Mouse (Mus musculus) CH12.LX (cell line): ENCODE measurements around the gene Syt8. TPM values are rescaled to one million over a fixed set of nuclear protein-coding genes. Genes with fewer than 3 reads are reported as not detected.
A peak's percentile ranks its signal among the peaks of the same experiment; 100 is the strongest.

ENCODE experiments used
- DNase-seq: peaks from one replicate; pipeline ENCODE4 v3.0.0-alpha.2; 2013; ENCODE audit errors: extremely low read depth
- H3K27ac ChIP-seq: 2 replicates; pipeline ENCODE4 v1.5.1; 2012; ENCODE audit warnings: low read depth, mild to moderate bottlenecking, control low read depth, moderate library complexity; ENCODE audit not compliant: insufficient read depth
- H3K27me3 ChIP-seq: replicated peaks from 2 replicates; pipeline ENCODE3; 2012; ENCODE audit warnings: inconsistent platforms
- H3K36me3 ChIP-seq, 2 experiments: replicated peaks in 1 of 2; 2 replicates each; pipeline versions ENCODE3 to v1.6.1; 2012; ENCODE audit warnings: inconsistent platforms in 1 of 2, low read length in 1 of 2, mild to moderate bottlenecking in 1 of 2, mixed read lengths in 1 of 2, moderate library complexity in 1 of 2; ENCODE audit not compliant: control insufficient read depth in 1 of 2, insufficient read depth in 1 of 2
- H3K4me1 ChIP-seq, 2 experiments: 2 replicates each; pipeline ENCODE4 v1.6.1; 2012; ENCODE audit warnings: inconsistent platforms in 1 of 2, moderate library complexity in 1 of 2; ENCODE audit not compliant: insufficient read depth in 2 of 2, control insufficient read depth in 1 of 2
- H3K4me2 ChIP-seq: 2 replicates; pipeline ENCODE4 v1.6.1; 2012; ENCODE audit warnings: low read depth, mild to moderate bottlenecking, control low read depth; ENCODE audit not compliant: poor library complexity, insufficient read depth, severe bottlenecking
- H3K4me3 ChIP-seq, 3 experiments: fragments of 150-350 bp in 1 of 3; sonication (generic) in 1 of 3; replicated peaks in 1 of 3; 2 replicates each; pipeline versions ENCODE3 to v1.5.1; 2011 to 2012; ENCODE audit warnings: low read depth in 2 of 3, low read length in 2 of 3, mild to moderate bottlenecking in 2 of 3, moderate library complexity in 2 of 3, control low read depth in 1 of 3, improper control_type of control experiment in 1 of 3, inconsistent platforms in 1 of 3, mixed read lengths in 1 of 3; ENCODE audit not compliant: poor library complexity in 1 of 3
- H3K79me2 ChIP-seq: replicated peaks from 2 replicates; pipeline ENCODE4 v1.6.1; 2012; ENCODE audit warnings: mild to moderate bottlenecking, moderate library complexity; ENCODE audit not compliant: control insufficient read depth, poor library complexity, insufficient read depth, severe bottlenecking; ENCODE audit errors: extremely low read depth
- H3K9ac ChIP-seq: 2 replicates; pipeline ENCODE4 v1.6.1; 2012; ENCODE audit warnings: low read depth, mild to moderate bottlenecking, control low read depth, moderate library complexity; ENCODE audit not compliant: insufficient read depth
- H3K9me3 ChIP-seq: replicated peaks from 2 replicates; pipeline ENCODE3; 2012; ENCODE audit warnings: low read length, inconsistent platforms, mixed read lengths
- BHLHE40 ChIP-seq: IDR thresholded peaks from 2 replicates; pipeline ENCODE4 v1.6.1; 2011; ENCODE audit warnings: mild to moderate bottlenecking, low read depth, low read length, improper control_type of control experiment
- CHD2 ChIP-seq: IDR thresholded peaks from 2 replicates; pipeline ENCODE4 v1.6.1; 2011; ENCODE audit warnings: low read length, improper control_type of control experiment
- E2F4 ChIP-seq: IDR thresholded peaks from 2 replicates; pipeline ENCODE4 v1.6.1; 2011; ENCODE audit warnings: low read depth, low read length, improper control_type of control experiment; ENCODE audit not compliant: insufficient replicate concordance
- ETS1 ChIP-seq: conservative IDR thresholded peaks from 2 replicates; pipeline ENCODE4 v1.6.1; 2012; ENCODE audit warnings: low read depth, mild to moderate bottlenecking, inconsistent platforms, low read length, improper control_type of control experiment, moderate library complexity
- GABPA ChIP-seq: IDR thresholded peaks from 2 replicates; pipeline ENCODE4 v1.6.1; 2012; ENCODE audit warnings: low read depth, low read length, improper control_type of control experiment, inconsistent platforms; ENCODE audit not compliant: insufficient replicate concordance
- HCFC1 ChIP-seq: IDR thresholded peaks from 2 replicates; pipeline ENCODE4 v1.6.1; 2012; ENCODE audit warnings: low read depth, mild to moderate bottlenecking, inconsistent platforms, low read length, improper control_type of control experiment
- IRF4 ChIP-seq: IDR thresholded peaks from 2 replicates; pipeline ENCODE4 v1.6.1; 2014; ENCODE audit warnings: low read depth, mild to moderate bottlenecking, inconsistent platforms, low read length, improper control_type of control experiment
- JUN ChIP-seq: IDR thresholded peaks from 2 replicates; pipeline ENCODE4 v1.6.1; 2011; ENCODE audit warnings: low read depth, mild to moderate bottlenecking, low read length, improper control_type of control experiment, moderate library complexity; ENCODE audit not compliant: insufficient read depth
- JUND ChIP-seq: conservative IDR thresholded peaks from 2 replicates; pipeline ENCODE4 v1.6.1; 2011; ENCODE audit warnings: low read depth, low read length, improper control_type of control experiment
- KAT2A ChIP-seq: IDR thresholded peaks from 2 replicates; pipeline ENCODE4 v1.6.1; 2012; ENCODE audit warnings: low read length, improper control_type of control experiment, inconsistent platforms; ENCODE audit not compliant: insufficient replicate concordance
- MXI1 ChIP-seq: IDR thresholded peaks from 2 replicates; pipeline ENCODE4 v1.6.1; 2011; ENCODE audit warnings: mild to moderate bottlenecking, low read depth, low read length, improper control_type of control experiment
- NELFE ChIP-seq: IDR thresholded peaks from 2 replicates; pipeline ENCODE4 v1.6.1; 2011; ENCODE audit warnings: low read depth, low read length, improper control_type of control experiment
- PAX5 ChIP-seq: IDR thresholded peaks from 2 replicates; pipeline ENCODE4 v1.6.1; 2012; ENCODE audit warnings: low read length, inconsistent platforms, mixed read lengths
- POLR2A ChIP-seq: IDR thresholded peaks from 2 replicates; pipeline ENCODE4 v1.6.1; 2011; ENCODE audit warnings: low read depth, mild to moderate bottlenecking, improper control_type of control experiment, low read length
- RAD21 ChIP-seq: IDR thresholded peaks from 2 replicates; pipeline ENCODE4 v1.6.1; 2011; ENCODE audit warnings: low read depth, mild to moderate bottlenecking, low read length, improper control_type of control experiment, moderate library complexity
- RCOR1 ChIP-seq: conservative IDR thresholded peaks from 2 replicates; pipeline ENCODE4 v1.6.1; 2012; ENCODE audit warnings: low read depth, mild to moderate bottlenecking, inconsistent platforms, low read length, improper control_type of control experiment
- SMC3 ChIP-seq: IDR thresholded peaks from 2 replicates; pipeline ENCODE4 v1.6.1; 2011; ENCODE audit warnings: low read depth, low read length, improper control_type of control experiment
- TBP ChIP-seq: conservative IDR thresholded peaks from 2 replicates; pipeline ENCODE4 v1.6.1; 2011; ENCODE audit warnings: low read depth, low read length, improper control_type of control experiment
- TCF12 ChIP-seq: IDR thresholded peaks from 2 replicates; pipeline ENCODE4 v1.6.1; 2014; ENCODE audit warnings: low read depth, mild to moderate bottlenecking, inconsistent platforms, low read length, improper control_type of control experiment
- USF1 ChIP-seq: IDR thresholded peaks from 2 replicates; pipeline ENCODE4 v1.6.1; 2014; ENCODE audit warnings: low read depth, mild to moderate bottlenecking, inconsistent platforms, low read length, improper control_type of control experiment
- USF2 ChIP-seq: conservative IDR thresholded peaks from 2 replicates; pipeline ENCODE4 v1.6.1; 2011; ENCODE audit warnings: low read depth, low read length, improper control_type of control experiment
- ZC3H11A ChIP-seq: IDR thresholded peaks from 2 replicates; pipeline ENCODE4 v1.6.1; 2012; ENCODE audit warnings: low read depth, mild to moderate bottlenecking, inconsistent platforms, low read length, improper control_type of control experiment
- ZNF384 ChIP-seq: IDR thresholded peaks from 2 replicates; pipeline ENCODE4 v1.6.1; 2012; ENCODE audit warnings: low read depth, low read length, improper control_type of control experiment, inconsistent platforms
- dilution Hi-C: fragments of 300-500 bp; cut with MboI; formaldehyde crosslinking; loops from 2 replicates; pipeline ENCODE4 v1.14.3; 2020; ENCODE audit warnings: low sequenced_read_pairs; ENCODE audit not compliant: extremely low pct_unique_long_range_greater_than_20kb, extremely low pct_ligation_motif_present
- in situ Hi-C: fragments of 300-500 bp; cut with MboI; formaldehyde crosslinking; loops from 3 replicates; pipeline ENCODE4 v1.14.3; 2019; ENCODE audit warnings: low sequenced_read_pairs, low pct_ligation_motif_present, low pct_unique_long_range_greater_than_20kb, mixed read lengths
- polyA plus RNA-seq: library from polyadenylated mRNA; unstranded; fragments of >175 nt; gene quantifications from 2 replicates; pipeline ENCODE4 v1.2.1, GENCODE M21; 2012; ENCODE audit warnings: low read depth; ENCODE audit not compliant: insufficient read length
- total RNA-seq, 2 experiments: library from RNA; depleted of rRNA; stranded (reverse); fragments of 300-350 nt in 1 of 2; fragments of >200 nt in 1 of 2; gene quantifications; 2 replicates each; pipeline ENCODE4 v1.2.3; 2012 to 2014

The Syt8 gene
- total and polyA plus RNA-seq, 3 experiments: not detected

- Histone ChIP-seq H3K4me3 (peak overlapping the region in 1 of 3 experiments; percentile 48), H3K4me2 (no peak overlapping the region), H3K9ac (no peak overlapping the region), H3K79me2 (no peaks in the 10 kb centered on the region), H3K27me3 (no peaks in the 10 kb centered on the region), H3K4me1 (peaks cover 37 to 59% of the 10 kb centered on the region in 2 experiments), H3K27ac (no peak overlapping the region; the same call in 1 of the 2 replicates), H3K9me3 (no peaks in the 10 kb centered on the region), H3K36me3 (peaks cover 0 to 16% of the 10 kb centered on the region in 2 experiments)
- peak; percentile 65 for DNase-seq
- in situ Hi-C loops (loop anchor here (5.0 kb wide), 2 partner anchors 54 to 234 kb away; partner anchors contain the start of gene Tnnt3), dilution Hi-C loops (no loop called here)
- TF ChIP-seq TCF12 (no peak), MXI1 (peak; percentile 67)
These were observed 8.8 kb downstream of the Syt8 start for GRCm38 (mm10) chr7:142443474-142443873.

- Histone ChIP-seq H3K36me3 (peaks cover 0 to 16% of the 10 kb centered on the region in 2 experiments), H3K9me3 (no peaks in the 10 kb centered on the region), H3K4me2 (no peak overlapping the region), H3K27ac (no peak overlapping the region), H3K4me1 (peaks cover 37 to 59% of the 10 kb centered on the region in 2 experiments), H3K9ac (no peak overlapping the region), H3K4me3 (peak overlapping the region in 1 of 3 experiments; percentile 13), H3K27me3 (no peaks in the 10 kb centered on the region), H3K79me2 (no peaks in the 10 kb centered on the region)
- in situ Hi-C loops: loop anchor here (5.0 kb wide), 2 partner anchors 53 to 233 kb away; partner anchors contain the start of gene Tnnt3
- DNase-seq: no peak
- no peak for TF ChIP-seq CHD2
- no peak for TF ChIP-seq JUND
- TF ChIP-seq IRF4: no peak
- TF ChIP-seq HCFC1: no peak
- TF ChIP-seq JUN: no peak
- no peak for TF ChIP-seq NELFE
- no peak for TF ChIP-seq TBP
- TF ChIP-seq TCF12: no peak
- no peak for TF ChIP-seq MXI1
- no peak for TF ChIP-seq PAX5
- TF ChIP-seq GABPA: no peak
- no peak for TF ChIP-seq E2F4
- TF ChIP-seq POLR2A: no peak
- TF ChIP-seq SMC3: no peak
- no peak for TF ChIP-seq KAT2A
- TF ChIP-seq ZC3H11A: no peak
- dilution Hi-C loops: no loop called here
These were observed 9.5 kb downstream of the Syt8 start for GRCm38 (mm10) chr7:142444171-142444570.

- H3K27ac ChIP-seq: no peak overlapping the region
- no peak overlapping the region for H3K9ac ChIP-seq
- no peak overlapping the region for H3K4me3 ChIP-seq
- no peaks in the 10 kb centered on the region for H3K79me2 ChIP-seq
- TF ChIP-seq KAT2A (no peak), BHLHE40 (no peak), USF1 (no peak), MXI1 (no peak), HCFC1 (no peak), ZNF384 (no peak), ETS1 (no peak), GABPA (no peak), RCOR1 (no peak), USF2 (no peak), RAD21 (no peak)
- dilution Hi-C loops: no loop called here
- H3K27me3 ChIP-seq: no peaks in the 10 kb centered on the region
- in situ Hi-C loops: no loop called here
- no peaks in the 10 kb centered on the region for H3K9me3 ChIP-seq
- peaks cover 37 to 55% of the 10 kb centered on the region in 2 experiments for H3K4me1 ChIP-seq
- H3K4me2 ChIP-seq: no peak overlapping the region
- peaks cover 0 to 16% of the 10 kb centered on the region in 2 experiments for H3K36me3 ChIP-seq
- DNase-seq: no peak
These were observed 10.7 kb downstream of the Syt8 start for GRCm38 (mm10) chr7:142445324-142445723.
